Mouse (Mus musculus) thymus, postnatal 25 days (tissue): ENCODE data around the gene Zscan2.

ENCODE experiments used
- DNase-seq: peaks from one replicate; pipeline ENCODE4 v3.0.0; 2022

The Zscan2 gene

DNA sequence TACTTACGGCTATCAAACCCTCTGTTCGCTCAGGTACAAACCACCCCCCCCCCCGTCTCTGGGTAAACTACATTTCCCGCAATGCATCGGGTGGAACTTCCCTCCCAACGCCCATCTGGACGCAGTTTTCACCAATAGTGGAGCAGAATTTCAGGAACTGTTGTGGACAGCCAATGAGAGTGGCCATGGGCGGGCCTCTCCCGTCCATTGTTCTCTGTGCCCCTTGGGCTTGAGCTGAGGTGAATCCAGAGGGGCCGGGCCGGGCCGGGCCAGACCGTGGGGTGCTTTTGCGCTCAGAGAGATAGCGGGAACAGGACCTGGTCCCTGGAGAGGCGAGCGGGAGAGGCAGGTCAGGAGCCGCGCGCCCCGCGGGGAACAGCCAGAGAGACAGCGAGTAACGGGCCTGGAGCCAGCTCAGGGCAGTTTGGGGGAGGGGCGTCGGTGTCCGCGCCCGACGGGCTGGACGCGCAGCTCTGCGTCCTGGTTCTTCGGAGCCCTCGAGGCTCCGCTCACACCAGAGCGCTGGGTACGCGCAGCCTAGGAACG lies at the start of gene Zscan2:
Gene Zscan2 (plus strand): TSS at position 192 of the 546 bp plus-strand sequence.
- peak; percentile 89 for DNase-seq

GRCm38 (mm10) chr7:80813397-80813796 lies 47.3 kb upstream of the Zscan2 start:
- DNase-seq = no peak

DNA sequence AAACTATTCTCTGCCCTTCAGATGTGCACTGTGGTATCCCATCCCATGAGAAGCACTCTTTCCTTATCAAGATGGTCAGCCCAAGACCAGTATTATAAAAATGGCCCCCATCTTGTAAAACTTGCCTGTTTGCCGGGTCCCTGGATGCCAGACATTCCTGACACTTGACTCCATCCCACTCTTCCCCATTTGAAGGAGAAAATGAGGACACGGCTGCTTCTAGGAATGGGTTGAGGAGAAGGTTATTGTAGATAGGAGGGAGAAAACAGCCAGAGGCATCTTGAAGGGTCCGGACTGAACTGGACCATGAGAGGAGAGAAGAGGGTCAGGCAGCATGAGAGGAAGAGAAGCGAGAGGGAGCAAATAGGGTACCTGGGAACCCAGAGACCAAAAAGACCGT lies 44.1 kb upstream of the Zscan2 start:
- no peak for DNase-seq

DNA sequence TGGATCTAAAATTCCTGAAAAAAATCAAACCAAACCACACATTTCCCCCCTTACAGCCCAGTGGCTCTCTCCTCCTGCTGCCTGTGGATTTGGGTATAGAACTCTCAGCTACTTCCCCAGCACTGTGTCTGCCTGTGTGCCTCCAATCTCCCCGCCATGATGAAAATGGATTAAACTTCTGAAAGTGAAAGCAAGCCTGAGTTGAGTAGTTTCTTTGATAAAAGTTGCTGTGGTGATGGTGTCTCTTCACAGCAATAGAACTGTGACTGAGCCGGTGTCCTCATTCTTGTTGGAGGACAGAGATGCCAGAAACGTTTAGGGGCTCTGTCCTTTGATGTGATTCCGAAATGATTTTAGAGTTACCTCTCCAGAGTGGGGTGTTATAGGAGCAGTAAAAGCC lies 39.9 kb upstream of the Zscan2 start:
- DNase-seq = no peak

GRCm38 (mm10) chr7:80823267-80823666 lies 37.5 kb upstream of the Zscan2 start:
- no peak for DNase-seq

DNA sequence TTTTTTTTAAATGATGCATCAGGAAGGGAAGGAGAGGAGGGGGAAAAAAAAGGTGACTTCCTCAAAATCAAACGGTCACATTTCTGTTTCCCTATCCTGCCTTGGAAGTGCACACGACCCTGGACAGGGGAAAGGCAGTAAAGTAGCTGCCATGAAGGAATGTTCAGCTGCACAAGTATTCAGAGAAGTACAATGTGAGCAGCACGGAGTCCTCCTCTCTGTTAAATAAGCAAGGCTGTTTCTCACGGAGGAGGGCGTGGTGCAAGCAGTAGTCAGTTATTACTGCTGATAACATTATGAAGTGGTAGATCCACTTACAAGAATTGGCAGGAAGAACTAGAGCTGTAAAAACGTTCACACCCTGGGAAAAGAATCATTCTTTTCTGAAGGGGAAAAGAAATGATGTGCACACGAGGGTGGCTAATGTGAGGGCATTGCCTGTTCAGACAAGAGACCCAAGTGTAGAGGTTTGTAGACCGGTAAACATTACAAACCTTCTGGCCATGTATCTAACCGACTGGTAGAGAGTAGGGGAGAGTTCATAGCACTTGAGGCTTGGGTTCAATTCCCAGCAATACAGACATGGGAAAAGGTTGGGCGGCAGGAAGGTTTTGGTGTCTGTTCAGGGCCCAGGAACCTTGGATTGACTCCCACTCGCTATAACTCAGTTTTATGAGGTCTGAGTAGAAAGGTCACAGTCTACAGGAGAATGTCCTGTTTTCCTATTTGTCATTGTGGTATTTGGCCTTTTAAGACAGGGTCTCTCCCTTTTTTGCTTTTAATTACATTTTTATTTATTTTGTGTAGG lies 36.6 kb upstream of the Zscan2 start:
- DNase-seq = no peak

DNA sequence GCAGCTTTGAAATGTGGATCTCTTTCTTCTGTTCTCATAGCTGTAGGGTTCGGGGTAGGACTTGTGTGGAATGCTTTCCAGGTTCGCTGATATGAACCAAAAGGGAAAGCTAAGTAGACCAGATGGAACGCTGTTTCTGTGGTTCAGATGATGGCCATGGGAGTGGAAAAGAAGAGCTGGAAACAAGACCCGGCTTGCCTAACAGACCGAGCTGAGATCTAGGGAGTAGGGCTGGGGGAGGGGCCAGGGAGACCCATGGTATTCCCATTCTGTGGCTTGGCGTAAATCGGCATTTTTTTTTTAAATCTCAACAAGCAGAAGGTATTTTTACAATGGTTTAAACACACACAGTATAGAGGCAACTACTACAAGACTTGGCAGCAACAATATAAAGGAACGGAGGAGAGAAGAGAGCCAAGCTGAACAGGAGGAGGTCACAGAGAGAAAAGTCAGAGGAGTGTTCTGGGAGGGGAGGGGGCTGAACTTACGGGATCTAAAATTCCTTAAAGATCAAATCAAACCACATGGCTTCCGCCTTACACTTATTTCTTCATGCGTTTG lies 34.8 kb upstream of the Zscan2 start, which contains the start of gene Iqgap1:
Gene Iqgap1 (minus strand): TSS at position 132 of the 561 bp plus-strand sequence.
- no peak for DNase-seq

- DNase-seq = peak; percentile 61
Measured at GRCm38 (mm10) chr7:80828146-80828860, 32.4 kb upstream of the Zscan2 start.

- DNase-seq = no peak
Measured at GRCm38 (mm10) chr7:80830193-80830803, 30.4 kb upstream of the Zscan2 start.

DNA sequence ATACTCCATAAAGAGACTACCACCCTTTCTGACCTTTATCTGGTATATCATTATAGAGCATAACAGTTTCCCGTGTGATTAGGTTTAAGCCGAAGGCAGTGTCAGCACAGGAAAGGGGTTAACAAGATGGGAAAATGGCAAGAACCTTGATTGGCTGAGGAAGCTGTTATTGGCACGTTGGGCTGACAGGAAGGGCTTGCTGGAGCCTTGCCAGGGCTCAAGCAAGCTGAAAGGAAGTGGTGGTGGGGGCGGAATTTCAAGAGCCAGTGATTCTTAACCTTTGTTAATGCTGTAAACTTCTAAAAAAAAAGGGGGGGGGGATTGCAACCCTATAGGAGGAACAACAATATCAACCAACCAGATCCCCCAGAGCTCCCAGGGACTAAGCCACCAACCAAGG lies 28.5 kb upstream of the Zscan2 start:
- peak; percentile 65 for DNase-seq

DNA sequence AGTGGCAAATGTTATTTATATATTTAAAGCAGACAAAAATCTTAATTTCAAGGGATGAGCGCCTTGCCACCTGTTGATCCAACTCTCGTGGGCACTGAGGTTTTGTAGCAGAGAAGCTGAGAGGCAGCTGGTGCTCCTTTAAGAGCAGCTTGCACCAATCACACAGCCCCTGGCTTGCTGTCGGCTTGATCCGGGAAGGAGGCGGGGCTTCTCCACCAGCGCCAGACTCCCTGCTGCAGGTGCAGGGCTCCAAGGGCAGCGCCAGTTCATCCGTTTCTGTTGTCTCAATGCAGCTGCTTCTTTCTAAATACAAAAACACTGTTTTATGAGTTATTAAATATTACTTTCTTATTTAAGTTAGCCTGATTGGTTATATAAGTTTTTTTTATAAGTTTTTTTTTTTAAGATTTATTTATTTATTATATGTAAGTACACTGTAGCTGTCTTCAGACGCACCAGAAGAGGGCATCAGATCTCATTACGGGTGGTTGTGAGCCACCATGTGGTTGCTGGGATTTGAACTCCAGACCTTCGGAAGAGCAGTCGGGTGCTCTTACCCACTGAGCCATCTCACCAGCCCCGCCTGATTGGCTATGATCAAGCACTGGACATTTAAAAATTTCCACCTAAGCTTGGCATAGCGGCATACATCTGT lies 27.6 kb upstream of the Zscan2 start:
- DNase-seq = peak; percentile 91

- DNase-seq = peak; percentile 52
Measured at GRCm38 (mm10) chr7:80833651-80834532, 26.8 kb upstream of the Zscan2 start.

GRCm38 (mm10) chr7:80835984-80836652 lies 24.6 kb upstream of the Zscan2 start:
- no peak for DNase-seq

- DNase-seq = no peak
Measured at GRCm38 (mm10) chr7:80837736-80838135, 23.0 kb upstream of the Zscan2 start.

DNA sequence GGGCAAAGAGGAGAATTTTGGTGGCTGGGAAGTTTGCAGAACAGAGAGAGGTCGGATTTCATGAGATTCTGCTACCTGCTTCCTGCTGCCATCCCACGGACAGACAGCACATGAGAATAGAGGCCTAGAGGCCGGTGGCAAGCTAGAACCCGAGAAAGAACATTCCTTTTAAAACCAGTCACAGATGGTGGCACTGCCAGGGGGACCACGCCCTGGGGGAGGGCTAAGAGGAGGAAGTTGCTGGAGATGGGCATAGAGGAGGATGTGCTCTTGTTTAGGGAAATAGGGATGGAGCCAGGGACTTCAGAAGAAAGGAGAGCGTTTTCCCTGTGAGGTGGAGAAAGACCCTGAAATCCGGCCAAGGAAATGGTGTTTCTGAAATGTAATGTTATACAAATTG lies 22.5 kb upstream of the Zscan2 start:
- no peak for DNase-seq

- DNase-seq = no peak
Measured at GRCm38 (mm10) chr7:80839755-80840154, 21.0 kb upstream of the Zscan2 start.

DNA sequence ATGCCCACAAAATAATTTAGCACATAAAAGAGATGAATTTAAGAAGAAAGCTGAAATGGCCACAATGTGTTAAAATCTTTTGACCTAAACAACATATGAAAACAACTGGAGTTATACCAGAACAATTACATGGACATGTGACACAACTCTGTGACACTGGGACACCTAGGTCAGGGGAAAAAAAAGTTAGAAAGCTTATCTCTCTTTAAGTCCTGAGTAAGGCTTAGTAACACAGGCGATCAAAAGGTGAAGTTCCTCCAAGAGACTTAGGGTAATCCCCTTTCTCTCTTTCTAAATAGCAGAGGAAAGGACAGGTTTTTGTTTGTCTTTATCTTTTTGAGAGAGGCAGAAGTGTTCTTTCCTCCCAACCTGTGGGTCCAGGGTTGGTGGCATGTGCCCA lies 20.5 kb upstream of the Zscan2 start:
- no peak for DNase-seq

- no peak for DNase-seq
Measured at GRCm38 (mm10) chr7:80840937-80841336, 19.8 kb upstream of the Zscan2 start.

DNA sequence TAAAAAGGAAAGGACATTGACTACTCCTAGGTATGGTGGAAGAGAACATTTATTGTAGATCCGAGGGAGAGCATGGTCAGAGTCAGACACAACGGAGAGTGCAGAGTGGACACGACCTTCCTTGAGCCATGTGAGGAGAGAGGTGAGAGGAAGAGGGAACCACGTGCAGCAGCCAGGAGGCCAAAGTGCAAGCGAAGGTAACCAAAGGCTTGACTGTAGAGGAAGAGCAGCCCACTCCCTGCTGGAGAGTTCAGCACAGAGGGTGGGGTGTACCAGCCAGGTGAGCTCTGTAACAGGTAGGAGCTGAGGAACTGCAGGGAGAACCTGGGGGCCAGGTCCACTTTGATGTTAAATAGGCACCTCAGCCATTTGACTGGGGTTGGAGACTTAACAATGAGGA lies 18.6 kb upstream of the Zscan2 start:
- DNase-seq = no peak

- no peak for DNase-seq
Measured at GRCm38 (mm10) chr7:80843176-80843575, 17.5 kb upstream of the Zscan2 start.
